Mouse (Mus musculus) forebrain, embryonic 15.5 days (tissue): ENCODE measurements around the gene Zfp984. TPM values are rescaled to one million over a fixed set of nuclear protein-coding genes. Genes with fewer than 3 reads are reported as not detected.
A peak's percentile ranks its signal among the peaks of the same experiment; 100 is the strongest.
"Not testable (repeated sequence)": the region's sequence is repeated elsewhere in the genome, so short reads cannot be mapped to it uniquely, and the experiment has no call there.

Experiments used
- ATAC-seq: fragments of 200-750 bp; cut with Nextera tagmentation; replicated peaks from 2 replicates; pipeline ENCODE4 v1.8.0; 2017; ENCODE audit warnings: mild to moderate bottlenecking, moderate TSS enrichment, moderate library complexity
- H3K27ac ChIP-seq: fragments of 300-500 bp; sonication (generic); replicated peaks from 2 replicates; pipeline ENCODE4 v1.5.1; 2015; ENCODE audit warnings: mild to moderate bottlenecking, inconsistent platforms
- H3K27me3 ChIP-seq: fragments of 300-500 bp; sonication (generic); 2 replicates; pipeline ENCODE4 v1.6.1; 2015; ENCODE audit warnings: inconsistent platforms
- H3K36me3 ChIP-seq: fragments of 300-500 bp; sonication (generic); 2 replicates; pipeline ENCODE4 v1.6.1; 2015; ENCODE audit warnings: mild to moderate bottlenecking, inconsistent platforms
- H3K4me1 ChIP-seq: fragments of 300-500 bp; sonication (generic); 2 replicates; pipeline ENCODE4 v1.6.1; 2015; ENCODE audit warnings: inconsistent platforms
- H3K4me2 ChIP-seq: fragments of 300-500 bp; sonication (generic); replicated peaks from 2 replicates; pipeline ENCODE4 v1.6.1; 2015; ENCODE audit warnings: mild to moderate bottlenecking, inconsistent platforms
- H3K4me3 ChIP-seq: fragments of 300-500 bp; sonication (generic); 2 replicates; pipeline ENCODE4 v1.5.1; 2015; ENCODE audit warnings: mild to moderate bottlenecking, inconsistent platforms
- H3K9ac ChIP-seq: fragments of 300-500 bp; sonication (generic); replicated peaks from 2 replicates; pipeline ENCODE4 v1.6.1; 2015; ENCODE audit warnings: mild to moderate bottlenecking, inconsistent platforms
- H3K9me3 ChIP-seq: fragments of 300-500 bp; sonication (generic); 2 replicates; pipeline ENCODE4 v1.6.1; 2016; ENCODE audit warnings: inconsistent platforms
- WGBS: fragments of 180-500 bp; shearing (Covaris S2); methylation state at CpG from one replicate; pipeline ENCODE4 v1.1.7; 2015; ENCODE audit warnings: mixed read lengths; 5-methylcytosine and 5-hydroxymethylcytosine counted together
- polyA plus RNA-seq: library from polyadenylated mRNA; unstranded; fragments of >200 nt; fragmentation: Nextera tagmentation; extraction: Ambion mirVana; gene quantifications from 2 replicates; pipeline ENCODE4 v1.2.1, GENCODE M21; 2015

Zfp984 gene
- polyA plus RNA-seq, 1 experiment from 2014 or later = 5.3 TPM

DNA sequence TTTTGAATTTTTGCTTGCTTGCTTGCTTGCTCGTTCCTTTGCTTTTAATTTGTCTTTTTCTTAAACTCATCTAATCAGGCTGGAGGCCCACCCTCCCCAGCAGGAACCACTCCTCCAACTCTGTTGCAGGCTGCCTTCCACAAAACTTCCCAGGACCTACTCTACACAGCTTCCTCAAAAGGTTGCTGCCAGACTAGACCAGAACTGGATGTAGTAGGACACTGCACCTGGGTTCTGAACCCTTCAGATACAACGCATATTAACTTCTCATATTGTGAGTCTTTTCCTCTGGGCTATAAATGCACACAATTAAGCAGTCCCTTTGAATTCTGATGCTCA, 347 bp upstream of the Zfp984 start:
- Histone ChIP-seq H3K4me3 (peak overlapping the region; percentile 49), H3K4me2 (peak overlapping the region; percentile 69)
- not testable (repeated sequence) for H3K36me3 ChIP-seq, H3K9ac ChIP-seq, ATAC-seq, H3K4me1 ChIP-seq, H3K9me3 ChIP-seq, H3K27ac ChIP-seq, H3K27me3 ChIP-seq
- 41% methylated on average over 2 of the region's 2 CpGs for WGBS

DNA sequence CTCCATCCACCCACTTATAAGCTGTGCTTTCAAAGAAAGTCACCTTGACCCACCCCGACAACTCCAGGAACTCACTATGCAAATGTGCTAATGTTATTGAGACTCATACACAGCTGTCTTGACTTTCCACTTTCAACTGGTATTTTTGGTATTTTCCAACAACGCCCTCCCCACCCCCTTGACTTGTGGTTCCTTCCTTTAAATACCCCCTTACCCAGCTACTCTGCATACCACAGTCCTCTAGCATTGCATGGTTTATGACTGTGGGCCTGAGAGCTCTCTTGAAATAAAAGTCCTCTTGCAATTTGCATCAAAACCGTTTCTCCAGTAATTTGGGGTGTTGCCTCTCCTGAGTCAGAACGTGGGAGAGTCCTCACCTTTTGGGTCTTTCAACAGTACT, 1.1 kb downstream of the Zfp984 start:
- H3K27me3 ChIP-seq, H3K27ac ChIP-seq, H3K4me1 ChIP-seq, H3K4me2 ChIP-seq, ATAC-seq, H3K36me3 ChIP-seq, H3K9me3 ChIP-seq, H3K4me3 ChIP-seq, H3K9ac ChIP-seq: not testable (repeated sequence)
- 80% methylated on average over 4 of the region's 4 CpGs for WGBS

DNA sequence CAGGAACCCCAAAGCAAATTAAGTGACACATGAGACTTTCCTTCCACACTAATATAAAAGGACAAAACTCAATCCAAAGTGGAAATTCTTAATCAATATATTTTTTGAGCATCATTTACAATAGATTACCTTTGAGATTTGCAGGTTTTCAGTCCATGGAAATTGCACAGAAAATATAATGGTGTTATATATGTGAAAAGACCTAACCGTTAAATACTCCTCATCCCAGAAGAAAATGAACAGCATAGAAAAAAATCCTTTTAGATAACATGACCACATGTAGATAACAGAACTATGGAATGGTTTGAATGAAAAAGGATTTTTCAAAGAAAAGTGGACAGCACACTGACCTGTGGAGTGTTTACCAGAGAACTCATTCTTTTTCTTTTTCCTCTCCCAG, 14.3 kb downstream of the Zfp984 start:
- H3K36me3 ChIP-seq, H3K27me3 ChIP-seq, H3K4me2 ChIP-seq, H3K4me1 ChIP-seq, ATAC-seq, H3K9ac ChIP-seq, H3K4me3 ChIP-seq, H3K27ac ChIP-seq: not testable (repeated sequence)
- H3K9me3 ChIP-seq = peaks cover 15% of the 10 kb centered on the region
- 93% methylated on average over 1 of the region's 1 CpGs for WGBS

DNA sequence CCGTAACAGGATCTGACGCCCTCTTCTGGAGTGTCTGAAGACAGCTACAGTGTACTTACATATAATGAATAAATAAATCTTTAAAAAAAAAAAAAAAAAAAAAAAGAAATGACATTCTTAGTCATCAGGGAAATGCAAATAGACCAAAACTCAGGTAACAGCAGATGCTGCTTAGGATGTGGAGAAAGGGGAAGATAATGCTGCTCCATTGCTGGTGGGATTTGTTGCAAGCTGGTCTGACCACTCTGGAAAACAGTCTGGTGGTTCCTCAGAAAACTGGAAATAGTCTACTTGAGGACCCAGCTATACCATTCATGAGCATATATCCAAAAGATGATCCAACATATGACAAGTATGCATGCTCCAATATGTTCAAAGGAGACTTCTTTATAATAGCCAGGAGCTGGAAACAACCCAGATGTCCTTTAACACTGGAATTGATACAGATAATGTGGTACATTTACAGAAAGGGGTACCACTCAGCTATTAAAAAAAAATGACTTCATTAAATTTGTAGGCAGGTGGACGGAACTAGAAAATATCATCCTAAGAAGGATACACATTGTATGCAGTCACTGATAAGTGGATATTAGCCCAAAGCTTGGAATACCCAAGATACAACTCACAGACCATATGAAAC, 15.4 kb downstream of the Zfp984 start:
- not testable (repeated sequence) for H3K36me3 ChIP-seq, H3K4me2 ChIP-seq, H3K4me3 ChIP-seq, ATAC-seq, H3K27ac ChIP-seq, H3K9ac ChIP-seq, H3K4me1 ChIP-seq, H3K27me3 ChIP-seq
- WGBS = 95% methylated on average over 3 of the region's 3 CpGs
- H3K9me3 ChIP-seq = peaks cover 15% of the 10 kb centered on the region

DNA sequence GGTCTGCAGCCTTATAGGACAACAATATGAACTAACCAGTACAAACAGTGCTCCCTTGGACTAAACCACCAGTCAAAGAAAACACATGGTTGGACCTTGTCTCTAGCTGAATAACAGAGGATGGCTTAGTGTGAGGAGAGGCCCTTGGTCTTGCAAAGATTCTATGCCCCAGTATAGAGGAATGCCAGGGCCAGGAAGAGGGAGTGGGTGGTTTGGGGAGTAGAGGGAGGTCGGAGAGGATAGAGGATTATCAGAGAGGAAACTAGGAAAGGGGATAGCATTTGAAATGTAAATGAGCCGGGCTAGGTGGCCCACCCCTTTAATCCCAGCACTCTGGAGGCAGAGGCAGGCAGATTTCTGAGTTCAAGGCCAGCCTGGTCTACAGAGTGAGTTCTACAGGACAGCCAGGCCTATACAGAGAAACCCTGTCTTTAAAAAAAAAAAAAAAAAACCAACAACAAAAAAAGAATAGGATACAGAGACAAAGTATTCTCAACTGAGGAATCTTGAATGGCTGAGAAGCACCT, 16.1 kb downstream of the Zfp984 start:
- not testable (repeated sequence) for H3K4me3 ChIP-seq, H3K27me3 ChIP-seq, H3K36me3 ChIP-seq, ATAC-seq, H3K9ac ChIP-seq, H3K4me2 ChIP-seq, H3K27ac ChIP-seq, H3K4me1 ChIP-seq
- peaks cover 15% of the 10 kb centered on the region for H3K9me3 ChIP-seq
- 58% methylated on average over 2 of the region's 2 CpGs for WGBS

DNA sequence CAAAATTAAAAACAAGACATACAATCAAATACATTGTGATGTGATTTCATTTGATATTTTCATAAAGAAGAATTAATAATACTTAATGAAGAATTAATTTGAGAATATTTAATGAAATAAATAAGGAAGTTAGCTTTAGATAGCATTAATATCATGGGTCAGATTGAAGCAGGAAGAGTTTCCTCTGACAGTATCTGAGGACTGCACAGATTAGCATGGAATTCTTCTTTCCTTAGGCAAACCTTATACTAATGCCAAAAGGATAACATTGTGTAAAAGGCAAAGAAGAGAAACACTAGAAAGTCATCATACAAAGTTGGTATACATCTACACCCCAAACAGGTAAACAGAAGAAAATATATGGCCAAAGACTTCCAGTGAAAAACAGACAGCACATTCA, 17.9 kb downstream of the Zfp984 start:
- not testable (repeated sequence) for H3K4me3 ChIP-seq, H3K36me3 ChIP-seq, H3K27me3 ChIP-seq, H3K27ac ChIP-seq, H3K9ac ChIP-seq, H3K4me2 ChIP-seq, ATAC-seq, H3K4me1 ChIP-seq
- H3K9me3 ChIP-seq = peaks cover 25% of the 10 kb centered on the region

DNA sequence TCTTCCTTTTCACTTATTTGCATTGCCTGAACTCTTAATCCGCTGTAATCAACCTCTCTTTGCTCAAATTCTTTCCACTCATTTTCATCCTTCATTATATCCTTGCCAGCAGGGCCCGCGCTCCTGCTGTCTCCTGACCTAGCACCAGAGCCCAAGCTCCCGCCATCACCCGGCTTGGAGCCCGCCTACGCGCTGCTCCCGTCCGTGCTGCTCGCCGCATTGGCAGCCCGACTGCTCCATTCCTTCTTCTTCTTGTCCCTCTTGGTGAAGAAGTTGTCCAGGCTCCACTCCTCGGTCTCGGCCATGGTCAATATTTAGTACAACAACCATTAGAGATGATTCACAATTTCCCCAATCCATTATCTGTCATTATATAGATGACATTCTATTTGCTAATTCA, 63.3 kb downstream of the Zfp984 start:
- not testable (repeated sequence) for H3K4me1 ChIP-seq, H3K27ac ChIP-seq, H3K4me3 ChIP-seq, H3K4me2 ChIP-seq, H3K27me3 ChIP-seq, H3K36me3 ChIP-seq, H3K9ac ChIP-seq, ATAC-seq, H3K9me3 ChIP-seq
- WGBS = 93% methylated on average over 14 of the region's 15 CpGs

DNA sequence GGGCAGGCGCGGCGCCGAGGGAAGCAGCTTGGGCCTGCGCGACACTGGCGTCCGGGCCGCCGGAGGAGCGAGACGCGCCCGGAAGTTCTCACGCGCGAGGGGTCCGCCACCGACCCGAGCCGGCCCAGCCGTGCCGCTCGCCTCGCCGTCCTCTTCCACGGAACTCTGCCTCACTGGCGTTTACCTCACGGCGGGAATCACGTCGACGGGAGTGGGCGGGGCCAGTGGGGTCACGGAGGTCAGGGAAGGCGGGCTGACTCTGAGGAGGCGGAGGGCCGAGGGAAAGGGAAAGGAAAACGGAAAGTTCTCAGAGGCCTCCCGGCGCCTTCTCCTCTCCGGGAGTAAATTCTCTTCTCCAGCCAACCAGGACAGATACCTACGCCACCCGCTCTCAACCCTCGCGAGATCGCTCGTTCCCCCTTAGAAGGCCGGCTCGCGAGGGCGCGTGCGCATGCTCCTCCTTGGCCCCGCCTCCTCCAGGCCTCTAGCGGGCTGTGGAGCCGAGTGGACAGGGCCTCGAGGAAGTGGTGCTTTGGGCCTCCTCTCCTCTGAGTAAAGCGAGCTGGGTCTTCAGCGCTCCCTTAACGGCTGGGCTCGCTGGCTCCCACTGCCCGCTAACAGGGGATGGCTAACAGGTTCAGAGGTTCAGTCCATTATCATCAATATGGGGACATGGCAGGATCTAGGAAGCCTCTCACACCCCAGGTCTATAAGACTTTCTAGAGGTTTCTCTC, 70.8 kb downstream of the Zfp984 start:
- H3K27me3 ChIP-seq, H3K9me3 ChIP-seq, H3K4me1 ChIP-seq, ATAC-seq, H3K27ac ChIP-seq, H3K36me3 ChIP-seq, H3K9ac ChIP-seq: not testable (repeated sequence)
- peak overlapping the region; percentile 40 for H3K4me2 ChIP-seq
- WGBS = 36% methylated on average over 63 of the region's 63 CpGs
- peak overlapping the region; percentile 39 for H3K4me3 ChIP-seq

Other genes with a start within 250 kb of the Zfp984 start
- gene Zfp979, start 167.3 kb downstream of the Zfp984 start, polyA plus RNA-seq = 0.84 and 1.1 TPM in 2 replicates
- gene Zfp534, start 107.2 kb downstream of the Zfp984 start, polyA plus RNA-seq = not detected in 2 replicates
- 8.3 and 10.7 TPM in 2 replicates for gene Zfp933, start 38.6 kb upstream of the Zfp984 start, polyA plus RNA-seq
- gene Miip, start 59.0 kb upstream of the Zfp984 start, polyA plus RNA-seq = 55.0 and 55.3 TPM in 2 replicates
- gene Fv1, start 59.2 kb upstream of the Zfp984 start, polyA plus RNA-seq = 12.7 and 12.8 TPM in 2 replicates
- gene Mfn2, start 94.9 kb upstream of the Zfp984 start, polyA plus RNA-seq = 73.6 and 77.2 TPM in 2 replicates
- 16.1 and 16.4 TPM in 2 replicates for gene Plod1, start 127.0 kb upstream of the Zfp984 start, polyA plus RNA-seq
- 13.7 and 13.8 TPM in 2 replicates for gene 2510039O18Rik, start 131.1 kb upstream of the Zfp984 start, polyA plus RNA-seq
- gene Nppb, start 176.0 kb upstream of the Zfp984 start, polyA plus RNA-seq = not detected in 2 replicates
- 0.76 and 1.6 TPM in 2 replicates for gene Nppa, start 190.9 kb upstream of the Zfp984 start, polyA plus RNA-seq
- 30.8 and 33.4 TPM in 2 replicates for gene Clcn6, start 229.0 kb upstream of the Zfp984 start, polyA plus RNA-seq
- 16.6 and 17.1 TPM in 2 replicates for gene Mthfr, start 229.3 kb upstream of the Zfp984 start, polyA plus RNA-seq